Mouse (Mus musculus): ENCODE results near the gene Ifih1. TPM values are rescaled to one million over a fixed set of nuclear protein-coding genes. Genes with fewer than 3 reads are reported as not detected.

The Ifih1 gene
- polyA plus RNA-seq, 1 experiment from 2014 or later: 1.3 TPM

- Histone ChIP-seq H3K27ac (replicated peaks in 1 of 2; ENCODE audit: control insufficient read depth in 1 of 2, insufficient read depth in 1 of 2, low read depth in 2 of 2, low read length in 2 of 2) (no peak overlapping the region), H3K4me1 (ENCODE audit: control insufficient read depth in 2 of 2, insufficient read depth in 2 of 2, low read length in 2 of 2) (no peaks in the 10 kb centered on the region), H3K4me2 (ENCODE audit: low read length) (no peak overlapping the region), H3K9me3 (ENCODE audit: control insufficient read depth, low read length) (no peaks in the 10 kb centered on the region), H3K9ac (ENCODE audit: low read length) (no peak overlapping the region), H3K27me3 (ENCODE audit: control insufficient read depth, insufficient read depth, low read length) (no peaks in the 10 kb centered on the region), H3K4me3 (ENCODE audit: control insufficient read depth in 1 of 2, insufficient read depth in 1 of 2, low read depth in 1 of 2, low read length in 2 of 2) (no peak overlapping the region), H3K36me3 (ENCODE audit: control insufficient read depth, insufficient read depth, low read length) (no peaks in the 10 kb centered on the region)
- ATAC-seq (ENCODE audit: insufficient number of reproducible peaks, insufficient read depth, low FRiP score, low read depth): no peak
- 93% methylated on average over 16 of the region's 16 CpGs for WGBS
Observed at GRCm38 (mm10) chr2:62606205-62606604, 39.9 kb downstream of the Ifih1 start.

GRCm38 (mm10) chr2:62603530-62603929 lies 42.5 kb downstream of the Ifih1 start:
- Histone ChIP-seq H3K9ac (ENCODE audit: low read length) (no peak overlapping the region), H3K27ac (replicated peaks in 1 of 2; ENCODE audit: control insufficient read depth in 1 of 2, insufficient read depth in 1 of 2, low read depth in 2 of 2, low read length in 2 of 2) (no peak overlapping the region), H3K9me3 (ENCODE audit: control insufficient read depth, low read length) (no peaks in the 10 kb centered on the region), H3K27me3 (ENCODE audit: control insufficient read depth, insufficient read depth, low read length) (no peaks in the 10 kb centered on the region), H3K4me2 (ENCODE audit: low read length) (no peak overlapping the region), H3K4me1 (ENCODE audit: control insufficient read depth in 2 of 2, insufficient read depth in 2 of 2, low read length in 2 of 2) (no peaks in the 10 kb centered on the region), H3K4me3 (ENCODE audit: control insufficient read depth in 1 of 2, insufficient read depth in 1 of 2, low read depth in 1 of 2, low read length in 2 of 2) (no peak overlapping the region), H3K36me3 (ENCODE audit: control insufficient read depth, insufficient read depth, low read length) (no peaks in the 10 kb centered on the region)
- 83% methylated on average over 5 of the region's 5 CpGs for WGBS
- no peak for ATAC-seq (ENCODE audit: insufficient number of reproducible peaks, insufficient read depth, low FRiP score, low read depth)

- H3K9me3 ChIP-seq (ENCODE audit: control insufficient read depth, low read length): no peaks in the 10 kb centered on the region
- H3K4me2 ChIP-seq (ENCODE audit: low read length): no peak overlapping the region
- ATAC-seq (ENCODE audit: insufficient number of reproducible peaks, insufficient read depth, low FRiP score, low read depth): no peak
- H3K36me3 ChIP-seq (ENCODE audit: control insufficient read depth, insufficient read depth, low read length): no peaks in the 10 kb centered on the region
- H3K27me3 ChIP-seq (ENCODE audit: control insufficient read depth, insufficient read depth, low read length): no peaks in the 10 kb centered on the region
- H3K27ac ChIP-seq (replicated peaks in 1 of 2; ENCODE audit: control insufficient read depth in 1 of 2, insufficient read depth in 1 of 2, low read depth in 2 of 2, low read length in 2 of 2): no peak overlapping the region
- H3K4me1 ChIP-seq (ENCODE audit: control insufficient read depth in 2 of 2, insufficient read depth in 2 of 2, low read length in 2 of 2): no peaks in the 10 kb centered on the region
- no peak overlapping the region for H3K4me3 ChIP-seq (ENCODE audit: control insufficient read depth in 1 of 2, insufficient read depth in 1 of 2, low read depth in 1 of 2, low read length in 2 of 2)
- no peak overlapping the region for H3K9ac ChIP-seq (ENCODE audit: low read length)
- WGBS: 69% methylated on average over 5 of the region's 5 CpGs
Observed at GRCm38 (mm10) chr2:62596586-62596985, 49.5 kb downstream of the Ifih1 start.

- no peak overlapping the region for H3K4me2 ChIP-seq (ENCODE audit: low read length)
- no peak for ATAC-seq (ENCODE audit: insufficient number of reproducible peaks, insufficient read depth, low FRiP score, low read depth)
- 85% methylated on average over 2 of the region's 2 CpGs for WGBS
- no peaks in the 10 kb centered on the region for H3K4me1 ChIP-seq (ENCODE audit: control insufficient read depth in 2 of 2, insufficient read depth in 2 of 2, low read length in 2 of 2)
- no peaks in the 10 kb centered on the region for H3K36me3 ChIP-seq (ENCODE audit: control insufficient read depth, insufficient read depth, low read length)
- H3K9me3 ChIP-seq (ENCODE audit: control insufficient read depth, low read length): no peaks in the 10 kb centered on the region
- H3K4me3 ChIP-seq (ENCODE audit: control insufficient read depth in 1 of 2, insufficient read depth in 1 of 2, low read depth in 1 of 2, low read length in 2 of 2): no peak overlapping the region
- H3K9ac ChIP-seq (ENCODE audit: low read length): no peak overlapping the region
- H3K27ac ChIP-seq (replicated peaks in 1 of 2; ENCODE audit: control insufficient read depth in 1 of 2, insufficient read depth in 1 of 2, low read depth in 2 of 2, low read length in 2 of 2): no peak overlapping the region
- H3K27me3 ChIP-seq (ENCODE audit: control insufficient read depth, insufficient read depth, low read length): no peaks in the 10 kb centered on the region
Observed at GRCm38 (mm10) chr2:62594491-62594890, 51.6 kb downstream of the Ifih1 start.

- Histone ChIP-seq H3K27ac (replicated peaks in 1 of 2; ENCODE audit: control insufficient read depth in 1 of 2, insufficient read depth in 1 of 2, low read depth in 2 of 2, low read length in 2 of 2) (no peak overlapping the region), H3K9me3 (ENCODE audit: control insufficient read depth, low read length) (no peaks in the 10 kb centered on the region), H3K4me3 (ENCODE audit: control insufficient read depth in 1 of 2, insufficient read depth in 1 of 2, low read depth in 1 of 2, low read length in 2 of 2) (no peak overlapping the region), H3K27me3 (ENCODE audit: control insufficient read depth, insufficient read depth, low read length) (no peaks in the 10 kb centered on the region), H3K9ac (ENCODE audit: low read length) (no peak overlapping the region), H3K36me3 (ENCODE audit: control insufficient read depth, insufficient read depth, low read length) (no peaks in the 10 kb centered on the region), H3K4me1 (ENCODE audit: control insufficient read depth in 2 of 2, insufficient read depth in 2 of 2, low read length in 2 of 2) (no peaks in the 10 kb centered on the region), H3K4me2 (ENCODE audit: low read length) (no peak overlapping the region)
- no peak for ATAC-seq (ENCODE audit: insufficient number of reproducible peaks, insufficient read depth, low FRiP score, low read depth)
- WGBS: 83% methylated on average over 3 of the region's 3 CpGs
Observed at GRCm38 (mm10) chr2:62591555-62591954, 54.5 kb downstream of the Ifih1 start.

- Histone ChIP-seq H3K36me3 (ENCODE audit: control insufficient read depth, insufficient read depth, low read length) (no peaks in the 10 kb centered on the region), H3K4me2 (ENCODE audit: low read length) (no peak overlapping the region), H3K4me3 (ENCODE audit: control insufficient read depth in 1 of 2, insufficient read depth in 1 of 2, low read depth in 1 of 2, low read length in 2 of 2) (no peak overlapping the region), H3K4me1 (ENCODE audit: control insufficient read depth in 2 of 2, insufficient read depth in 2 of 2, low read length in 2 of 2) (no peaks in the 10 kb centered on the region), H3K9me3 (ENCODE audit: control insufficient read depth, low read length) (no peaks in the 10 kb centered on the region), H3K9ac (ENCODE audit: low read length) (no peak overlapping the region), H3K27ac (replicated peaks in 1 of 2; ENCODE audit: control insufficient read depth in 1 of 2, insufficient read depth in 1 of 2, low read depth in 2 of 2, low read length in 2 of 2) (no peak overlapping the region), H3K27me3 (ENCODE audit: control insufficient read depth, insufficient read depth, low read length) (no peaks in the 10 kb centered on the region)
- WGBS: 84% methylated on average over 4 of the region's 4 CpGs
- no peak for ATAC-seq (ENCODE audit: insufficient number of reproducible peaks, insufficient read depth, low FRiP score, low read depth)
Observed at GRCm38 (mm10) chr2:62589333-62589732, 56.7 kb downstream of the Ifih1 start.

- Histone ChIP-seq H3K4me2 (ENCODE audit: low read length) (no peak overlapping the region), H3K36me3 (ENCODE audit: control insufficient read depth, insufficient read depth, low read length) (no peaks in the 10 kb centered on the region), H3K27me3 (ENCODE audit: control insufficient read depth, insufficient read depth, low read length) (no peaks in the 10 kb centered on the region), H3K9me3 (ENCODE audit: control insufficient read depth, low read length) (no peaks in the 10 kb centered on the region), H3K27ac (replicated peaks in 1 of 2; ENCODE audit: control insufficient read depth in 1 of 2, insufficient read depth in 1 of 2, low read depth in 2 of 2, low read length in 2 of 2) (no peak overlapping the region), H3K9ac (ENCODE audit: low read length) (no peak overlapping the region), H3K4me1 (ENCODE audit: control insufficient read depth in 2 of 2, insufficient read depth in 2 of 2, low read length in 2 of 2) (no peaks in the 10 kb centered on the region), H3K4me3 (ENCODE audit: control insufficient read depth in 1 of 2, insufficient read depth in 1 of 2, low read depth in 1 of 2, low read length in 2 of 2) (no peak overlapping the region)
- no peak for ATAC-seq (ENCODE audit: insufficient number of reproducible peaks, insufficient read depth, low FRiP score, low read depth)
- 65% methylated on average over 5 of the region's 5 CpGs for WGBS
Observed at GRCm38 (mm10) chr2:62585769-62586168, 60.3 kb downstream of the Ifih1 start.

- no peaks in the 10 kb centered on the region for H3K36me3 ChIP-seq (ENCODE audit: control insufficient read depth, insufficient read depth, low read length)
- no peaks in the 10 kb centered on the region for H3K9me3 ChIP-seq (ENCODE audit: control insufficient read depth, low read length)
- H3K27me3 ChIP-seq (ENCODE audit: control insufficient read depth, insufficient read depth, low read length): no peaks in the 10 kb centered on the region
- H3K27ac ChIP-seq (replicated peaks in 1 of 2; ENCODE audit: control insufficient read depth in 1 of 2, insufficient read depth in 1 of 2, low read depth in 2 of 2, low read length in 2 of 2): no peak overlapping the region
- WGBS: 67% methylated on average over 3 of the region's 3 CpGs
- no peak overlapping the region for H3K9ac ChIP-seq (ENCODE audit: low read length)
- H3K4me2 ChIP-seq (ENCODE audit: low read length): no peak overlapping the region
- no peaks in the 10 kb centered on the region for H3K4me1 ChIP-seq (ENCODE audit: control insufficient read depth in 2 of 2, insufficient read depth in 2 of 2, low read length in 2 of 2)
- no peak for ATAC-seq (ENCODE audit: insufficient number of reproducible peaks, insufficient read depth, low FRiP score, low read depth)
- H3K4me3 ChIP-seq (ENCODE audit: control insufficient read depth in 1 of 2, insufficient read depth in 1 of 2, low read depth in 1 of 2, low read length in 2 of 2): no peak overlapping the region
Observed at GRCm38 (mm10) chr2:62574962-62575361, 71.1 kb downstream of the Ifih1 start.

Measured in heart, embryonic 14.5 days (tissue).